Mouse (Mus musculus): ENCODE measurements around the gene Hoxb5. TPM values are rescaled to one million over a fixed set of nuclear protein-coding genes. Genes with fewer than 3 reads are reported as not detected.
A peak's percentile ranks its signal among the peaks of the same experiment; 100 is the strongest.

Hoxb5 gene
- total and polyA plus RNA-seq, 2 experiments from 2014 or later, result 1.5 TPM; not detected in 1

GRCm38 (mm10) chr11:96285771-96286738 is 17.1 kb upstream of the Hoxb5 start, which contains the start of gene Hoxb7:
TSS of gene Hoxb7 (plus strand) at chr11:96286623.
- WGBS, result 2% methylated on average over 43 of the region's 43 CpGs
- ATAC-seq (ENCODE audit: low FRiP score) (no peak), DNase-seq (ENCODE audit: low spot score) (no peak)
- Histone ChIP-seq H3K4me1 (ENCODE audit: insufficient read depth, low read length) (no peaks in the 10 kb centered on the region), H3K9ac (replicated peaks; ENCODE audit: low read length, poor library complexity, severe bottlenecking) (no peak within 1 kb of the TSS), H3K27ac (ENCODE audit: low read depth, low read length) (no peak within 1 kb of the TSS), H3K9me3 (ENCODE audit: low read length) (no peaks in the 10 kb centered on the region), H3K27me3 (ENCODE audit: insufficient read depth, low read length) (peaks cover 81% of the 10 kb centered on the region), H3K4me2 (ENCODE audit: low read depth, low read length, poor library complexity, severe bottlenecking) (no peak within 1 kb of the TSS), H3K36me3 (ENCODE audit: insufficient read depth, low read length) (no peaks in the 10 kb centered on the region), H3K4me3 (ENCODE audit: low read depth, low read length) (peak within 1 kb of the TSS; percentile 9; the same call in 1 of the 2 replicates)
- TF ChIP-seq CTCF (IDR thresholded peaks at IDR 0.05), result no peak

GRCm38 (mm10) chr11:96286739-96287385 is 16.3 kb upstream of the Hoxb5 start:
- DNase-seq (ENCODE audit: low spot score) (no peak), ATAC-seq (ENCODE audit: low FRiP score) (no peak)
- H3K4me2 ChIP-seq (ENCODE audit: low read depth, low read length, poor library complexity, severe bottlenecking), result no peak overlapping the region
- H3K4me1 ChIP-seq (ENCODE audit: insufficient read depth, low read length), result no peaks in the 10 kb centered on the region
- no peak overlapping the region for H3K9ac ChIP-seq (replicated peaks; ENCODE audit: low read length, poor library complexity, severe bottlenecking)
- no peak for TF ChIP-seq CTCF (IDR thresholded peaks at IDR 0.05)
- H3K27ac ChIP-seq (ENCODE audit: low read depth, low read length), result no peak overlapping the region
- WGBS, result 1% methylated on average over 50 of the region's 55 CpGs
- H3K27me3 ChIP-seq (ENCODE audit: insufficient read depth, low read length), result peaks cover 80% of the 10 kb centered on the region
- peak overlapping the region; percentile 9; the same call in 1 of the 2 replicates for H3K4me3 ChIP-seq (ENCODE audit: low read depth, low read length)
- H3K9me3 ChIP-seq (ENCODE audit: low read length), result no peaks in the 10 kb centered on the region
- H3K36me3 ChIP-seq (ENCODE audit: insufficient read depth, low read length), result no peaks in the 10 kb centered on the region

DNA sequence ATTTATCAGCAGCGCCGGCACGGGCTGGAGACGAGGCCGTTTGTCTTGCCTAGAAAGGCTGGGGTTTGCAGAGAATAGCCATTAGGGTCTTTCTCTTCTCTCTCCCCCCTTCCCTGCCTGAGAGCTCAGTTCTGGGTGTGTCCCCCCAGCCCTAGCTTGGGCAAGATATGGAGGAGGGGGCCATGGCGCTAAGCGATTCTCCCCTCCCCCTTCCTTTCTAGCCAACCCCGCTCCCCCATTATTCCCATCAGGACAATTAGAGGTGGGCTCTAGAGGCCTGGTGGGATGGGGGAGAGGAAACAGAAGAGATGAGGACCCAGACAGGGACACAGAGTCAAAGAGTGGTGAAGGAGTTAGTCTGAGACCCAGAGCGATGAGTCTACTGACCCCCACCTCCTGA is 15.7 kb upstream of the Hoxb5 start:
- WGBS, result 0% methylated on average over 9 of the region's 9 CpGs
- no peak for ATAC-seq (ENCODE audit: low FRiP score)
- H3K9ac ChIP-seq (replicated peaks; ENCODE audit: low read length, poor library complexity, severe bottlenecking), result no peak overlapping the region
- no peak for TF ChIP-seq CTCF (IDR thresholded peaks at IDR 0.05)
- H3K27me3 ChIP-seq (ENCODE audit: insufficient read depth, low read length), result peaks cover 80% of the 10 kb centered on the region
- H3K4me2 ChIP-seq (ENCODE audit: low read depth, low read length, poor library complexity, severe bottlenecking), result no peak overlapping the region
- no peaks in the 10 kb centered on the region for H3K9me3 ChIP-seq (ENCODE audit: low read length)
- no peak overlapping the region for H3K4me3 ChIP-seq (ENCODE audit: low read depth, low read length)
- no peak for DNase-seq (ENCODE audit: low spot score)
- no peaks in the 10 kb centered on the region for H3K36me3 ChIP-seq (ENCODE audit: insufficient read depth, low read length)
- H3K4me1 ChIP-seq (ENCODE audit: insufficient read depth, low read length), result no peaks in the 10 kb centered on the region
- H3K27ac ChIP-seq (ENCODE audit: low read depth, low read length), result no peak overlapping the region

DNA sequence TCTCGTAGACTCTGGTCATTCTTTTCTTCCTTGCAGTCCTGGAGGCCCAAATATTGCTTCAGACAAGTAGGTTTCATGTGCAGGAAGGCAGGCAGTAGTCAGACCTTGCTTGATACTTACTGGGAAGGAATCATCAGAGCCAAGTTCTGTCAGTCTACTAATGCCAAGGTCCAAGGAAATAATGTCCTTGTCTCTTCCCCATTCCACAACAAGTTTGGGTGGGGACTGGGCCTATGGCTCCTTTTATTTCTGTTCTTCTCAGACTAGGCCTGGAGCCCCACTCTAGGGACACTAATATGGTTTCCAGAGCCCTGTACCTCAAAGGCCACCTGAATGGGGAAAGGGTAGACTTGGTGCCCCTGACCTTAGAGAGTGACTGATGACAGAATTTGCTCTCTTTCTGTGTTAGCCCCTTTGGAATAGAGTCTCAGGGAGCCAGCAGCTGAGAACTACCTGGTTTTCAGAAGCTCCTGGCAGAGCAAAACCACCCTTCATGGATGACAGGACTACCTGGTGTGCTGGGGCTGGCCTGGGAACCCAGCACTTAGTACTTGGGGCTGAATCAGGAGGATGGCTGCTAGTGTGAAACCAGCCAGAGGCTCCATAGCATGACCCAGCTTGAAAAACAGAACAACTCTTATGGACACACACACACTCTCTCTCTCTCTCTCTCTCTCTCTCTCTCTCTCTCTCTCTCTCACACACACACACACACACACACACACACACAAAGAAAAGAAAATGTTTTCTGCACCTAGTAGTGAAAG is 14.5 kb upstream of the Hoxb5 start:
- H3K27me3 ChIP-seq (ENCODE audit: insufficient read depth, low read length), result peaks cover 82% of the 10 kb centered on the region
- H3K9me3 ChIP-seq (ENCODE audit: low read length), result no peaks in the 10 kb centered on the region
- H3K36me3 ChIP-seq (ENCODE audit: insufficient read depth, low read length), result no peaks in the 10 kb centered on the region
- no peak overlapping the region for H3K4me2 ChIP-seq (ENCODE audit: low read depth, low read length, poor library complexity, severe bottlenecking)
- WGBS, result 13% methylated on average over 1 of the region's 1 CpGs
- no peak overlapping the region for H3K9ac ChIP-seq (replicated peaks; ENCODE audit: low read length, poor library complexity, severe bottlenecking)
- no peak for TF ChIP-seq CTCF (IDR thresholded peaks at IDR 0.05)
- ATAC-seq (ENCODE audit: low FRiP score) (no peak), DNase-seq (ENCODE audit: low spot score) (no peak)
- no peaks in the 10 kb centered on the region for H3K4me1 ChIP-seq (ENCODE audit: insufficient read depth, low read length)
- no peak overlapping the region for H3K4me3 ChIP-seq (ENCODE audit: low read depth, low read length)
- H3K27ac ChIP-seq (ENCODE audit: low read depth, low read length), result no peak overlapping the region

DNA sequence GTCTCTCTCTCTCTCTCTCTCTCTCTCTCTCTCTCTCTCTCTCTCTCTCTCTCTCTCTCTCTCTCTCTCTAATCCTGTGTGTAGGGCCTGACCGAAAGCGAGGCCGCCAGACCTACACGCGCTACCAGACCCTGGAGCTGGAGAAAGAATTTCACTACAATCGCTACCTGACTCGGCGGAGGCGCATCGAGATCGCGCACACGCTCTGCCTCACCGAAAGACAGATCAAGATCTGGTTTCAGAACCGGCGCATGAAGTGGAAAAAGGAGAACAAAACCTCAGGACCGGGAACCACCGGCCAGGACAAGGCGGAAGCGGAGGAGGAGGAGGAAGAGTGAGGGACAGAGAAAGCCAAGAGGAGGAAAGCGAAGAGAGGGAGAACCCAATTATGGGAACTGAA is 13.8 kb upstream of the Hoxb5 start:
- H3K9ac ChIP-seq (replicated peaks; ENCODE audit: low read length, poor library complexity, severe bottlenecking), result no peak overlapping the region
- H3K36me3 ChIP-seq (ENCODE audit: insufficient read depth, low read length), result no peaks in the 10 kb centered on the region
- no peaks in the 10 kb centered on the region for H3K9me3 ChIP-seq (ENCODE audit: low read length)
- no peak overlapping the region for H3K4me3 ChIP-seq (ENCODE audit: low read depth, low read length)
- 5% methylated on average over 21 of the region's 21 CpGs for WGBS
- peaks cover 81% of the 10 kb centered on the region for H3K27me3 ChIP-seq (ENCODE audit: insufficient read depth, low read length)
- H3K4me2 ChIP-seq (ENCODE audit: low read depth, low read length, poor library complexity, severe bottlenecking), result no peak overlapping the region
- no peak overlapping the region for H3K27ac ChIP-seq (ENCODE audit: low read depth, low read length)
- no peaks in the 10 kb centered on the region for H3K4me1 ChIP-seq (ENCODE audit: insufficient read depth, low read length)
- DNase-seq (ENCODE audit: low spot score) (no peak), ATAC-seq (ENCODE audit: low FRiP score) (no peak)
- no peak for TF ChIP-seq CTCF (IDR thresholded peaks at IDR 0.05)
